Mouse (Mus musculus): ENCODE measurements around the gene Klhdc1.

DNA sequence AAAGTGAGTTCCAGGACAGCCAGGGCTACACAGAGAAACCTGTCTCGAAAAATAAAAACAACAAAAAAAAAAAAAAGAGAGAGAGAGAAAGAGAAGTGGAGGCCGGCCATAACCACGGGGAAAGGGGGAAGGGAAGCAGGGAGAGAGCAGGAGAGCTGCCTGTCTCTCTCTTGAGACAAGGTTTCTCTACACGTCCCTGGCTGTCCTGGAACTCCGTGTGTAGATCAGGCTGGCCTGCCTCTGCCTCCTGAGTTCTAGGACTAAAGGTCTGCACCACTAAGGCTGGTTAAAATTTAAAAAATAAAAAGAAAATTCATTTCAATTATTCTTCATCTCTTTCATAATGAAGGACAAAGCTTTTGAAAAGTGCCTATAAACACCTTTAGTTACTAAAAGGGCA lies 49.6 kb upstream of the Klhdc1 start:
- TF ChIP-seq CTCF (IDR thresholded peaks at IDR 0.05; ENCODE audit: insufficient read depth, low read depth, low read length) (no peak), POLR2A (IDR thresholded peaks at IDR 0.05; ENCODE audit: insufficient read depth, low read depth, low read length) (no peak)

Measured in olfactory bulb, adult 2 months (tissue).